Mouse (Mus musculus) hindbrain, embryonic 12.5 days (tissue): ENCODE measurements around the gene Gm28374. TPM values are rescaled to one million over a fixed set of nuclear protein-coding genes. Genes with fewer than 3 reads are reported as not detected.

Source experiments
- microRNA-seq: library from miRNA; unstranded; fragments of <30 nt; microRNA quantifications from one replicate; pipeline ENCODE4, GENCODE M21; 2017
- polyA plus RNA-seq: library from polyadenylated mRNA; unstranded; fragments of >200 nt; fragmentation: Nextera tagmentation; extraction: Ambion mirVana; gene quantifications from 2 replicates; pipeline ENCODE4 v1.2.1, GENCODE M21; 2016

The Gm28374 gene
- polyA plus RNA-seq, 1 experiment from 2014 or later, result 2.5 TPM

Small RNAs within 50 kb of the gene (microRNA-seq; reads per million reads assigned to microRNA genes)
- 1.6 reads per million for gene Mir6988

Other genes with a start within 250 kb of the Gm28374 start
- 28.7 and 29.9 TPM in 2 replicates for gene Frmd8, start 207.0 kb downstream of the Gm28374 start, polyA plus RNA-seq
- gene Slc25a45, start 204.4 kb downstream of the Gm28374 start, polyA plus RNA-seq, result 2.0 and 2.2 TPM in 2 replicates
- gene Tigd3, start 188.1 kb downstream of the Gm28374 start, polyA plus RNA-seq, result 11.0 and 11.3 TPM in 2 replicates
- gene Dpf2, start 169.2 kb downstream of the Gm28374 start, polyA plus RNA-seq, result 161 and 177 TPM in 2 replicates
- gene Cdc42ep2, start 157.4 kb downstream of the Gm28374 start, polyA plus RNA-seq, result 5.1 and 6.1 TPM in 2 replicates
- gene Pola2, start 118.1 kb downstream of the Gm28374 start, polyA plus RNA-seq, result 47.4 and 49.2 TPM in 2 replicates
- gene Slc22a20, start 96.1 kb downstream of the Gm28374 start, polyA plus RNA-seq, result not detected in 2 replicates
- 5.5 and 7.7 TPM in 2 replicates for gene Capn1, start 66.4 kb downstream of the Gm28374 start, polyA plus RNA-seq
- 31.7 and 32.8 TPM in 2 replicates for gene Syvn1, start 35.7 kb downstream of the Gm28374 start, polyA plus RNA-seq
- 65.1 and 67.5 TPM in 2 replicates for gene Mrpl49, start 24.5 kb downstream of the Gm28374 start, polyA plus RNA-seq
- gene Fau, start 24.4 kb downstream of the Gm28374 start, polyA plus RNA-seq, result 561 and 621 TPM in 2 replicates
- 33.6 and 34.4 TPM in 2 replicates for gene Znhit2, start 21.1 kb downstream of the Gm28374 start, polyA plus RNA-seq
- gene Tm7sf2, start 13.9 kb downstream of the Gm28374 start, polyA plus RNA-seq, result 38.0 and 40.3 TPM in 2 replicates
- 78.8 and 79.7 TPM in 2 replicates for gene Vps51, start 5.0 kb downstream of the Gm28374 start, polyA plus RNA-seq
- gene Tmem262, start 2.2 kb downstream of the Gm28374 start, polyA plus RNA-seq, result not detected in 2 replicates
- gene Zfpl1, start 2.7 kb upstream of the Gm28374 start, polyA plus RNA-seq, result 68.9 and 75.0 TPM in 2 replicates
- 24.5 and 25.4 TPM in 2 replicates for gene Cdca5, start 2.7 kb upstream of the Gm28374 start, polyA plus RNA-seq
- gene AC131692.1, start 12.2 kb upstream of the Gm28374 start, polyA plus RNA-seq, result 0.35 and 0.38 TPM in 2 replicates
- 0.54 and 0.70 TPM in 2 replicates for gene Naaladl1, start 23.5 kb upstream of the Gm28374 start, polyA plus RNA-seq
- 47.9 and 48.3 TPM in 2 replicates for gene Sac3d1, start 36.4 kb upstream of the Gm28374 start, polyA plus RNA-seq
- 33.2 and 33.4 TPM in 2 replicates for gene Snx15, start 46.0 kb upstream of the Gm28374 start, polyA plus RNA-seq
- 0.22 TPM in 1 of 2 replicates, not detected in the other for gene Batf2, start 58.7 kb upstream of the Gm28374 start, polyA plus RNA-seq
- 91.6 and 94.6 TPM in 2 replicates for gene Arl2, start 59.3 kb upstream of the Gm28374 start, polyA plus RNA-seq
- not detected in 2 replicates for gene Majin, start 102.1 kb upstream of the Gm28374 start, polyA plus RNA-seq
- 1.4 and 1.5 TPM in 2 replicates for gene Gpha2, start 144.1 kb upstream of the Gm28374 start, polyA plus RNA-seq
- 66.3 and 72.2 TPM in 2 replicates for gene Ppp2r5b, start 153.6 kb upstream of the Gm28374 start, polyA plus RNA-seq
- 14.7 and 15.4 TPM in 2 replicates for gene Atg2a, start 159.4 kb upstream of the Gm28374 start, polyA plus RNA-seq
- 90.8 and 92.7 TPM in 2 replicates for gene Ehd1, start 194.5 kb upstream of the Gm28374 start, polyA plus RNA-seq
- gene Cdc42bpg, start 224.2 kb upstream of the Gm28374 start, polyA plus RNA-seq, result 0.48 and 0.61 TPM in 2 replicates